Mouse (Mus musculus): ENCODE measurements around the gene Arf3. TPM values are rescaled to one million over a fixed set of nuclear protein-coding genes. Genes with fewer than 3 reads are reported as not detected.
A peak's percentile ranks its signal among the peaks of the same experiment; 100 is the strongest.

Arf3 gene
- polyA plus RNA-seq, 1 experiment from 2014 or later = 39.7 TPM

- Histone ChIP-seq H3K4me2 (replicated peaks; ENCODE audit: low read depth, low read length) (no peak overlapping the region), H3K27ac (ENCODE audit: low read depth, low read length) (no peak overlapping the region), H3K9me3 (ENCODE audit: control insufficient read depth, low read length) (no peaks in the 10 kb centered on the region), H3K36me3 (ENCODE audit: control insufficient read depth, insufficient read depth, low read length) (peaks cover 22% of the 10 kb centered on the region), H3K4me3 (ENCODE audit: low read length) (no peak overlapping the region), H3K4me1 (ENCODE audit: control insufficient read depth, insufficient read depth, low read length) (0 out of 2 replicates have a peak, but pooled peaks cover 3% of the 10 kb centered on the region), H3K27me3 (ENCODE audit: control insufficient read depth, insufficient read depth, low read length) (no peaks in the 10 kb centered on the region), H3K9ac (ENCODE audit: low read depth, low read length) (no peak overlapping the region)
- WGBS = 60% methylated on average over 6 of the region's 6 CpGs
- no peak for ATAC-seq (ENCODE audit: low FRiP score, low TSS enrichment)
Observed at GRCm38 (mm10) chr15:98733370-98733769, 29.6 kb downstream of the Arf3 start.

DNA sequence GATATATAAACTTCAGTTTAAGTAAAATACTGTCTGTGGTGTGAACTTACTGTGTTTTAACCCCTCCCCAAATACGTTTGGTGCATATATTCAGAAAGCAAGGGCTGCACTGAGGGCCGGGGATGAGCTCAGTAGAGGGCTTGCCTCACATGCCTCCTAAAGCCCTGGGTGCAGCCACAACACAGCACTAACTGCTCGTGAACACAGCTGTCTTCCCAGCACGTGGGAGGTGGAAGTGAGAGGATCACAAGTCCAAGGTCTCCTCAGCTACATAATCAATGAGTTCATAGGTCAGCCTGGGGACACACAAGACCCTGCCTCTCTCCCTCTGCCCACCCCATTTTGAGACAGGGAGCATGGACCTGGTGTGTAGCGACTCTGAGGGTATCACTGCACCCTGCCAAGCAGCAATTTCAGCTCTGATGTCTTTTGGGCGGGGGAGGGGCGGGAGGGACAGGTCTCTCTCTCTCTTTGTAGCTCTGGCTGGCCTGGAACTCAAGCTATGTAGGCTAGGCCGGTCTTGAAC lies 30.9 kb downstream of the Arf3 start:
- Histone ChIP-seq H3K9ac (ENCODE audit: low read depth, low read length) (no peak overlapping the region), H3K4me2 (replicated peaks; ENCODE audit: low read depth, low read length) (no peak overlapping the region), H3K4me3 (ENCODE audit: low read length) (no peak overlapping the region), H3K27ac (ENCODE audit: low read depth, low read length) (no peak overlapping the region), H3K27me3 (ENCODE audit: control insufficient read depth, insufficient read depth, low read length) (no peaks in the 10 kb centered on the region), H3K36me3 (ENCODE audit: control insufficient read depth, insufficient read depth, low read length) (peaks cover 18% of the 10 kb centered on the region), H3K4me1 (ENCODE audit: control insufficient read depth, insufficient read depth, low read length) (peaks cover 12% of the 10 kb centered on the region; the same call in 1 of the 2 replicates), H3K9me3 (ENCODE audit: control insufficient read depth, low read length) (no peaks in the 10 kb centered on the region)
- ATAC-seq (ENCODE audit: low FRiP score, low TSS enrichment) = no peak
- WGBS = 48% methylated on average over 8 of the region's 8 CpGs

- H3K27me3 ChIP-seq (ENCODE audit: control insufficient read depth, insufficient read depth, low read length) = no peaks in the 10 kb centered on the region
- WGBS = 84% methylated on average over 6 of the region's 6 CpGs
- H3K27ac ChIP-seq (ENCODE audit: low read depth, low read length) = no peak overlapping the region
- peaks cover 6% of the 10 kb centered on the region for H3K36me3 ChIP-seq (ENCODE audit: control insufficient read depth, insufficient read depth, low read length)
- ATAC-seq (ENCODE audit: low FRiP score, low TSS enrichment) = no peak
- H3K4me2 ChIP-seq (replicated peaks; ENCODE audit: low read depth, low read length) = no peak overlapping the region
- no peak overlapping the region for H3K9ac ChIP-seq (ENCODE audit: low read depth, low read length)
- no peaks in the 10 kb centered on the region for H3K9me3 ChIP-seq (ENCODE audit: control insufficient read depth, low read length)
- peaks cover 19% of the 10 kb centered on the region for H3K4me1 ChIP-seq (ENCODE audit: control insufficient read depth, insufficient read depth, low read length)
- no peak overlapping the region for H3K4me3 ChIP-seq (ENCODE audit: low read length)
Observed at GRCm38 (mm10) chr15:98730790-98731189, 32.2 kb downstream of the Arf3 start.

DNA sequence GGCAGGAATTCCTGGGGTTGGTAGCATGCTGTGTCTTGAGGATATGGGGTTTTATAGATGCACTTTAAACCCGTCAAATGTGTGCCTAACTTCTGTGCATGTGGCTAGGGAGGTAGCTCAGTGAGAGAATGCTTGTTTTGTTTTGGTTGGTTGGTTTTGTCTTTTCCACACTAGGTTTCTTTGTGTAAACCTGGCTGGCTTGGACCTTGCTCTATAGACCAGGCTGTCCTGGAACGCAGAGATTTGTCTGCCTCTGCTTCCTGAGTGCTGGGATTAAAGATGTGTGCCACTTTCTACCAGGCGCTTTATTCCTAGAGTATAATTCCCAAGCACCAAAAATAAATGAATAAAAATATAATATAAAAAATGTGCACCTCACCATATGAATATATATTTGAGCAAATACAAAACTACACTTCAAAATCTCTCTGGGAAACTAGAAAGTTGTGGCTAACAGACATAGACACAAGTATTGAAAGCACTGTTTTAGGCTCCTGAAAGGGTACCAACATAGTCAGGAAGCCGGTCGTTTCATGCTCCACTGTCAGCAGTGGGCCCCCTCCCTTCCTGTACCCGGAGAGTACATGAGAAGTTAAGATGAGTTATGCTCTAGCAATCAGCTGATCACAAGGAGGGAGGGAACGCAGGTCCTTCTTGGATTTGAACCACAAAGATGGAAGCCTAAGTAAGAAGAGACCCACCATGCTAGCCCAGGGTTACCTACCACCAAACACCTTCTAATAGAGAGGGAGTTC lies 33.0 kb downstream of the Arf3 start:
- Histone ChIP-seq H3K4me1 (ENCODE audit: control insufficient read depth, insufficient read depth, low read length) (peaks cover 19% of the 10 kb centered on the region), H3K27ac (ENCODE audit: low read depth, low read length) (no peak overlapping the region), H3K4me2 (replicated peaks; ENCODE audit: low read depth, low read length) (no peak overlapping the region), H3K9me3 (ENCODE audit: control insufficient read depth, low read length) (no peaks in the 10 kb centered on the region), H3K4me3 (ENCODE audit: low read length) (no peak overlapping the region), H3K9ac (ENCODE audit: low read depth, low read length) (no peak overlapping the region), H3K27me3 (ENCODE audit: control insufficient read depth, insufficient read depth, low read length) (no peaks in the 10 kb centered on the region), H3K36me3 (ENCODE audit: control insufficient read depth, insufficient read depth, low read length) (no peaks in the 10 kb centered on the region; the same call in 1 of the 2 replicates)
- no peak for ATAC-seq (ENCODE audit: low FRiP score, low TSS enrichment)
- WGBS = 40% methylated on average over 7 of the region's 7 CpGs

- Histone ChIP-seq H3K4me2 (replicated peaks; ENCODE audit: low read depth, low read length) (peak overlapping the region; percentile 96), H3K27me3 (ENCODE audit: control insufficient read depth, insufficient read depth, low read length) (no peaks in the 10 kb centered on the region), H3K27ac (ENCODE audit: low read depth, low read length) (no peak overlapping the region), H3K9me3 (ENCODE audit: control insufficient read depth, low read length) (no peaks in the 10 kb centered on the region), H3K9ac (ENCODE audit: low read depth, low read length) (no peak overlapping the region), H3K36me3 (ENCODE audit: control insufficient read depth, insufficient read depth, low read length) (no peaks in the 10 kb centered on the region), H3K4me3 (ENCODE audit: low read length) (peak overlapping the region; percentile 62; the same call in 1 of the 2 replicates), H3K4me1 (ENCODE audit: control insufficient read depth, insufficient read depth, low read length) (peaks cover 25% of the 10 kb centered on the region)
- no peak for ATAC-seq (ENCODE audit: low FRiP score, low TSS enrichment)
- WGBS = 24% methylated on average over 9 of the region's 9 CpGs
Observed at GRCm38 (mm10) chr15:98728366-98728765, 34.6 kb downstream of the Arf3 start.

- peaks cover 29% of the 10 kb centered on the region for H3K4me1 ChIP-seq (ENCODE audit: control insufficient read depth, insufficient read depth, low read length)
- H3K27ac ChIP-seq (ENCODE audit: low read depth, low read length) = no peak within 1 kb of the TSS
Observed at GRCm38 (mm10) chr15:98727443-98728321, 35.3 kb downstream of the Arf3 start, which contains the start of gene Fkbp11. Gene Fkbp11, minus strand, starts transcription at chr15:98728198.

GRCm38 (mm10) chr15:98726746-98727145 lies 36.3 kb downstream of the Arf3 start:
- no peak for ATAC-seq (ENCODE audit: low FRiP score, low TSS enrichment)
- 33% methylated on average over 7 of the region's 7 CpGs for WGBS
- peaks cover 31% of the 10 kb centered on the region for H3K4me1 ChIP-seq (ENCODE audit: control insufficient read depth, insufficient read depth, low read length)

More at GRCm38 (mm10) chr15:98727443-98728321, 35.3 kb downstream of the Arf3 start, which contains the start of gene Fkbp11:
- ATAC-seq (ENCODE audit: low FRiP score, low TSS enrichment) = peak; percentile 84
- Histone ChIP-seq H3K9me3 (ENCODE audit: control insufficient read depth, low read length) (no peaks in the 10 kb centered on the region), H3K27me3 (ENCODE audit: control insufficient read depth, insufficient read depth, low read length) (no peaks in the 10 kb centered on the region), H3K36me3 (ENCODE audit: control insufficient read depth, insufficient read depth, low read length) (no peaks in the 10 kb centered on the region), H3K4me2 (replicated peaks; ENCODE audit: low read depth, low read length) (peak within 1 kb of the TSS; percentile 96), H3K9ac (ENCODE audit: low read depth, low read length) (peak within 1 kb of the TSS; percentile 56), H3K4me3 (ENCODE audit: low read length) (peak within 1 kb of the TSS; percentile 62)
- WGBS = 1% methylated on average over 39 of the region's 39 CpGs

GRCm38 (mm10) chr15:98726079-98726478 lies 36.9 kb downstream of the Arf3 start:
- Histone ChIP-seq H3K27ac (ENCODE audit: low read depth, low read length) (no peak overlapping the region), H3K4me2 (replicated peaks; ENCODE audit: low read depth, low read length) (no peak overlapping the region), H3K4me3 (ENCODE audit: low read length) (no peak overlapping the region), H3K9me3 (ENCODE audit: control insufficient read depth, low read length) (no peaks in the 10 kb centered on the region), H3K27me3 (ENCODE audit: control insufficient read depth, insufficient read depth, low read length) (no peaks in the 10 kb centered on the region), H3K4me1 (ENCODE audit: control insufficient read depth, insufficient read depth, low read length) (peaks cover 31% of the 10 kb centered on the region), H3K36me3 (ENCODE audit: control insufficient read depth, insufficient read depth, low read length) (no peaks in the 10 kb centered on the region), H3K9ac (ENCODE audit: low read depth, low read length) (no peak overlapping the region)
- ATAC-seq (ENCODE audit: low FRiP score, low TSS enrichment) = no peak
- 70% methylated on average over 4 of the region's 4 CpGs for WGBS

More at GRCm38 (mm10) chr15:98726746-98727145, 36.3 kb downstream of the Arf3 start:
- H3K9me3 ChIP-seq (ENCODE audit: control insufficient read depth, low read length) = no peaks in the 10 kb centered on the region
- H3K27ac ChIP-seq (ENCODE audit: low read depth, low read length) = no peak overlapping the region
- no peaks in the 10 kb centered on the region for H3K36me3 ChIP-seq (ENCODE audit: control insufficient read depth, insufficient read depth, low read length)
- no peaks in the 10 kb centered on the region for H3K27me3 ChIP-seq (ENCODE audit: control insufficient read depth, insufficient read depth, low read length)
- H3K9ac ChIP-seq (ENCODE audit: low read depth, low read length) = peak overlapping the region; percentile 56; the same call in 1 of the 2 replicates
- peak overlapping the region; percentile 96 for H3K4me2 ChIP-seq (replicated peaks; ENCODE audit: low read depth, low read length)
- peak overlapping the region; percentile 62 for H3K4me3 ChIP-seq (ENCODE audit: low read length)

Data from kidney, embryonic 14.5 days (tissue).